Mouse (Mus musculus): Measurements from ENCODE around the gene Jak2.

DNA sequence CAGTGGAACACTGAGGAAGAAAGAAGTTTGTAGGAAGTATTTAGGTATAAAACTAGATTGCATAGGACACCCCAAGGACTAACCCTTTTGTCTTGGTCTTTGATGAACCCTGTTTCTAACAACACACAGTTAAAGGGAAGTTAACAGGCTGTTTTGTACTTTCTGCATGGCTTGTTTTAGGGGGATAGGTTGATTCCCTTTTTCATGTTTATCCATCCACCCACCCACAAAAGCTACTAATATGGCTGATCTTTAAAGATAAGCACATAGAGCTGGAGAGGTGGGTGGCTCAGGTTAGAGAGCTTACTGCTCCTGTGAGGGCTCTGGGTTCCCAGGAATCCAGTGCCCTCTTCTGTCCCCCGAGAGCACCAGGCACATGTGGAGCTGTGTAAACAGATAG lies 11.9 kb downstream of the Jak2 start:
- TF ChIP-seq KAT2A (conservative IDR thresholded peaks at IDR 0.05; ENCODE audit: low read depth, low read length) (no peak), NRF1 (IDR thresholded peaks at IDR 0.05; ENCODE audit: insufficient read depth, low read depth, low read length, poor library complexity, severe bottlenecking) (no peak), USF2 (IDR thresholded peaks at IDR 0.05; ENCODE audit: borderline replicate concordance in 1 of 2, insufficient read depth in 1 of 2, low read depth in 1 of 2, low read length in 2 of 2) (no peak), CHD1 (IDR thresholded peaks at IDR 0.05; ENCODE audit: low read depth, low read length) (no peak), MAFK (IDR thresholded peaks at IDR 0.05; ENCODE audit: borderline replicate concordance, low read depth, low read length) (no peak), CTCF (IDR thresholded peaks at IDR 0.05 in 2 of 3, conservative IDR thresholded peaks at IDR 0.05 in 1 of 3; ENCODE audit: control insufficient read depth in 1 of 3, insufficient read depth in 1 of 3, low read depth in 2 of 3, low read length in 3 of 3, poor library complexity in 1 of 3, severe bottlenecking in 1 of 3) (no peak; a peak in 1 of 6 replicates), POLR2A (IDR thresholded peaks at IDR 0.05; ENCODE audit: control insufficient read depth in 1 of 2, insufficient read depth in 1 of 2, low read depth in 1 of 2, low read length in 2 of 2, poor library complexity in 1 of 2) (no peak), MAX (IDR thresholded peaks at IDR 0.05; ENCODE audit: low read length) (no peak), RCOR1 (IDR thresholded peaks at IDR 0.05; ENCODE audit: low read depth, low read length) (no peak), ZMIZ1 (IDR thresholded peaks at IDR 0.05; ENCODE audit: low read depth, low read length) (no peak)

Data from MEL (cell line).